Mouse (Mus musculus) myocyte (in vitro differentiated cells): ENCODE measurements around the gene Clcn3. TPM values are rescaled to one million over a fixed set of nuclear protein-coding genes. Genes with fewer than 3 reads are reported as not detected.

Experiments
- H3K27me3 ChIP-seq: one replicate; pipeline ENCODE4 v1.6.1; 2011; ENCODE audit not compliant: control insufficient read depth, insufficient read depth, insufficient read length
- H3K36me3 ChIP-seq: one replicate; pipeline ENCODE4 v1.6.1; 2011; ENCODE audit not compliant: control insufficient read depth, insufficient read depth
- H3K4me2 ChIP-seq: one replicate; pipeline ENCODE4 v1.6.1; 2011; ENCODE audit warnings: low read depth, control low read depth
- H3K4me3 ChIP-seq: one replicate; pipeline ENCODE4 v1.5.1; 2011; ENCODE audit warnings: mild to moderate bottlenecking, control low read depth, moderate library complexity
- H3K79me2 ChIP-seq: one replicate; pipeline ENCODE4 v1.6.1; 2011; ENCODE audit not compliant: control insufficient read depth, insufficient read depth
- H3ac ChIP-seq: one replicate; pipeline ENCODE4 v1.6.1; 2011; ENCODE audit not compliant: control insufficient read depth, insufficient read length
- CEBPB ChIP-seq: IDR thresholded peaks from 2 replicates; pipeline ENCODE4 v1.6.1; 2011; ENCODE audit warnings: mild to moderate bottlenecking, moderate library complexity; ENCODE audit not compliant: poor library complexity, insufficient read depth, severe bottlenecking
- E2F4 ChIP-seq: IDR thresholded peaks from one replicate; pipeline ENCODE4 v1.6.1; 2011; ENCODE audit warnings: mild to moderate bottlenecking, control low read depth, moderate library complexity; ENCODE audit not compliant: insufficient read depth
- MAX ChIP-seq: IDR thresholded peaks from one replicate; pipeline ENCODE4 v1.6.1; 2011; ENCODE audit warnings: low read depth, mild to moderate bottlenecking, control low read depth
- MYOD1 ChIP-seq, 3 experiments: IDR thresholded peaks; one replicate each; pipeline ENCODE4 v1.6.1; 2011; ENCODE audit warnings: control low read depth in 2 of 3, low read depth in 2 of 3, mild to moderate bottlenecking in 2 of 3, moderate library complexity in 1 of 3; ENCODE audit not compliant: insufficient read length in 2 of 3, control insufficient read depth in 1 of 3
- MYOG ChIP-seq, 3 experiments: IDR thresholded peaks; one replicate each; pipeline ENCODE4 v1.6.1; 2011; ENCODE audit warnings: control low read depth in 2 of 3, low read depth in 2 of 3, mild to moderate bottlenecking in 2 of 3; ENCODE audit not compliant: insufficient read length in 2 of 3, control insufficient read depth in 1 of 3, insufficient read depth in 1 of 3
- POLR2A ChIP-seq: IDR thresholded peaks from one replicate; pipeline ENCODE4 v1.6.1; 2011; ENCODE audit warnings: low read depth, mild to moderate bottlenecking, control low read depth, moderate library complexity; ENCODE audit not compliant: insufficient read length
- POLR2AphosphoS2 ChIP-seq: IDR thresholded peaks from one replicate; pipeline ENCODE4 v1.6.1; 2011; ENCODE audit warnings: low read depth, control low read depth; ENCODE audit not compliant: insufficient read length
- REST ChIP-seq: IDR thresholded peaks from one replicate; pipeline ENCODE4 v1.6.1; 2011; ENCODE audit warnings: mild to moderate bottlenecking, control low read depth, moderate library complexity; ENCODE audit not compliant: insufficient read depth, insufficient read length
- SRF ChIP-seq: IDR thresholded peaks from one replicate; pipeline ENCODE4 v1.6.1; 2011; ENCODE audit warnings: low read depth; ENCODE audit not compliant: control insufficient read depth, insufficient read length
- TCF12 ChIP-seq: IDR thresholded peaks from one replicate; pipeline ENCODE4 v1.6.1; 2011; ENCODE audit warnings: mild to moderate bottlenecking, control low read depth; ENCODE audit not compliant: poor library complexity, insufficient read depth, severe bottlenecking
- TCF3 ChIP-seq: IDR thresholded peaks from one replicate; pipeline ENCODE4 v1.6.1; 2011; ENCODE audit warnings: low read depth, control low read depth; ENCODE audit not compliant: insufficient read length
- USF1 ChIP-seq: IDR thresholded peaks from one replicate; pipeline ENCODE4 v1.6.1; 2011; ENCODE audit warnings: low read depth, mild to moderate bottlenecking, control low read depth, moderate library complexity
- polyA plus RNA-seq: library from polyadenylated mRNA; unstranded; fragments of >200 nt; fragmentation: generic; extraction: Trizol; gene quantifications from one replicate; pipeline ENCODE4 v1.2.1, GENCODE M21; 2012; ENCODE audit warnings: missing spikeins

The Clcn3 gene
- polyA plus RNA-seq, 1 experiment, result 6.8 TPM

DNA sequence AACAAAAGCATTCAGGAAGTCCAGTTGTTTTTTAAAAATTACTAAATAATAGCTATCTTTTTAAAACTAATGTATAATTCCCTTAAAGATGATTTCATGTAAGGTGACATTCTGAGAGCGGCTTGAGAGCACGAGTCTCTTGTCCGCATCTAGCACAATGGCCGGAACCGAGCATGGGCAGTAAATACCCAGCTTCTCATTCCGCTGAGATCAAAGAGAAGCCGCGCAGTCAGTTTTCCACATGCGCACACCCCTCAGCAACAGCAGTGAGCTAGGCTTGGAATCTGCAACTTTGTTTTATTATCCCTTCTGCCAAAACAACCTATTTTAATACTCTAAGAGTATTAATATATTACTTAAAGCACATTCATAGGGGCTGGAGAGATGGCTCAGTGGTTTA lies 6.3 kb downstream of the Clcn3 start:
- H3K79me2 ChIP-seq, result peaks cover 57% of the 10 kb centered on the region
- no peaks in the 10 kb centered on the region for H3K36me3 ChIP-seq
- no peak overlapping the region for H3ac ChIP-seq
- H3K4me2 ChIP-seq, result no peak overlapping the region
- no peak for TF ChIP-seq E2F4
- no peak for TF ChIP-seq MAX
- TF ChIP-seq REST, result no peak
- TF ChIP-seq MYOD1 (IDR thresholded peaks at IDR 0.05; ENCODE audit: control insufficient read depth in 1 of 3, insufficient read length in 2 of 3, low read depth in 2 of 3), result no peak
- no peaks in the 10 kb centered on the region for H3K27me3 ChIP-seq
- no peak overlapping the region for H3K4me3 ChIP-seq

DNA sequence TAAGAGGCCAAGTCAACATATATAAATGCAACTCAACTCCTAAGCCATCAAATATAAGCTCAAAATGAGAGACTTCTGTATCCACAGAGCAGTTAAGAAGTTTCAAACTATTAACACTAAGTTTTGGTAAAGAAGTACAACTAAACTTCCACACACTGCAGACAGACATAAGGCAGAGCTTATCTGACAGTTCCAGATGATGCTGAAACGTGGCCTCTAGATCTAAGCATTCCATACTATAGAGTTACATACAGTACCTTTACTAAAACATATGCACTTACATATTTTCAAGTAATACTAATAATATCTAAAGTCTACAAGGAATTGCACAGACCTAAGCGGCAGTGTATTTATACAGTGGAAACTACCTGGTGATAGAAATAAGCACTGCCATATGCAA lies 8.3 kb downstream of the Clcn3 start:
- H3K36me3 ChIP-seq, result no peaks in the 10 kb centered on the region
- TF ChIP-seq TCF12, result no peak
- no peak for TF ChIP-seq E2F4
- TF ChIP-seq MYOG (IDR thresholded peaks at IDR 0.05; ENCODE audit: control insufficient read depth in 1 of 3, insufficient read depth in 1 of 3, insufficient read length in 2 of 3, low read depth in 2 of 3), result no peak
- no peak for TF ChIP-seq MYOD1 (IDR thresholded peaks at IDR 0.05; ENCODE audit: control insufficient read depth in 1 of 3, insufficient read length in 2 of 3, low read depth in 2 of 3)
- no peak for TF ChIP-seq REST
- TF ChIP-seq POLR2AphosphoS2, result no peak
- no peak for TF ChIP-seq TCF3
- TF ChIP-seq CEBPB, result no peak
- no peak for TF ChIP-seq POLR2A
- no peak for TF ChIP-seq USF1
- TF ChIP-seq MAX, result no peak
- H3K4me3 ChIP-seq, result no peak overlapping the region
- no peak overlapping the region for H3ac ChIP-seq
- peaks cover 47% of the 10 kb centered on the region for H3K79me2 ChIP-seq
- no peak overlapping the region for H3K4me2 ChIP-seq
- no peaks in the 10 kb centered on the region for H3K27me3 ChIP-seq

DNA sequence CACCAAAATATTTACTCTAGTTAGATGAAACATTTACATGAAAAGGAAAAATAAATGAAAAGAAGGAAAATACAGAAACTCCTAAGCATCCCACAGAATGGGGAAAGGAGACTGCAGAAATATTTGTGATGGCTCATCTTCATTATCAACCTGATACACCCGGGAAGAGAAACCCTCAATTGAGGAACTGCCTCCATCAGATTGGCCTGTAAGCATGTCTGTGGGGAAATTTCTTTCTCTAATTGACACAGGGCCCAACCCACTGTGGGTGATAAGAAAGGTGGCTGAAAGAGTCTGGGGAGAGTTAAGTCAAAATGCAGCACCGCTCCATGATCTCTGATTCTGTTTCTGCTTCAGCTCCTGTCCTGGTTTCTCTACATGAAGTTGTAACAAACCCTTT lies 9.7 kb downstream of the Clcn3 start:
- Histone ChIP-seq H3K4me2 (no peak overlapping the region), H3K79me2 (peaks cover 35% of the 10 kb centered on the region), H3ac (no peak overlapping the region), H3K27me3 (no peaks in the 10 kb centered on the region), H3K4me3 (no peak overlapping the region), H3K36me3 (no peaks in the 10 kb centered on the region)
- TF ChIP-seq POLR2AphosphoS2, result no peak

DNA sequence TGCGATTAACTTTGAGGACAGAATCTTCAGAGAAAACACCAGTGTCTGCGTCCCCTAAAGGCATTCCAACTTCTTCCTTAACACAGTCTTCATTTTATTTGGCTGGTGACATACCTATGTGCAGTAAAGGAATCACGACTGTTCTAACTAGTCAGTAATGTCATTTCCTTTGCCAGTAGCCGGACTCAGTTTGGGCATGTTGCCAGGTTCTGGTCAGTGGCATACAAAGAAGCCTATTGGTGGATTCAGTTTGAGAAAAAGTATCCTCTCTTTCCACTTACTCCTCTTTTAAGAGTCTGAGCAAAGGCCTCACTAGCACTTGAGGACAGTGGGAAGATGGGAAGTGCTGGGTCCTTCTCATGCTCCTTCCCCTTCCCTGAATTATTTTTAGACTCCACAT lies 11.3 kb downstream of the Clcn3 start:
- no peak overlapping the region for H3K4me2 ChIP-seq
- H3ac ChIP-seq, result no peak overlapping the region
- TF ChIP-seq SRF (no peak), CEBPB (no peak), TCF12 (no peak), POLR2A (no peak), TCF3 (no peak)

DNA sequence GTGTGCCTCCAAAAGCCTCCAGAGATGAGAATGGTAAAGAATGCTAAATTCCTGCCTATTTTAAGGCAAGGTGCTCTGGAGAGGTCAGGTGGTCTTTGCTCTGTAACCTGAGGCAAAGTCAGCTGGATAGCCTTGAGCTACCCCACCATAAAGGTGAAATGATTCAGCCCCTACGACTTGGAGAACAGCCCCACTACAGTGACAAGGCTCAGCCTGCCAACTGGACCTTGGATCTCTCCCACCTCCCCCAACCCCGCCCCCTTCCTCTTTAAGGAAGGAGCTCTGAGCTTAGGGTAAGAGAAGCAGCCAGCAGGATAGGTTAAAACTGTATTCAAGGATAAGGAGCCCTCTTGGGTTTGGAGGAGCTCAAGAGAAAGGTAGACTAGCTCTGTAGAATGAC lies 14.0 kb downstream of the Clcn3 start:
- peaks cover 22% of the 10 kb centered on the region for H3K79me2 ChIP-seq
- no peaks in the 10 kb centered on the region for H3K27me3 ChIP-seq
- no peaks in the 10 kb centered on the region for H3K36me3 ChIP-seq
- no peak overlapping the region for H3ac ChIP-seq
- TF ChIP-seq MYOG (IDR thresholded peaks at IDR 0.05; ENCODE audit: control insufficient read depth in 1 of 3, insufficient read depth in 1 of 3, insufficient read length in 2 of 3, low read depth in 2 of 3) (no peak), REST (no peak), POLR2AphosphoS2 (no peak), TCF12 (no peak), POLR2A (no peak), USF1 (no peak), CEBPB (no peak)
- no peak overlapping the region for H3K4me3 ChIP-seq
- no peak overlapping the region for H3K4me2 ChIP-seq

More for the DNA sequence above, 11.3 kb downstream of the Clcn3 start:
- H3K27me3 ChIP-seq, result no peaks in the 10 kb centered on the region
- H3K79me2 ChIP-seq, result peaks cover 22% of the 10 kb centered on the region
- no peak overlapping the region for H3K4me3 ChIP-seq
- H3K36me3 ChIP-seq, result no peaks in the 10 kb centered on the region

DNA sequence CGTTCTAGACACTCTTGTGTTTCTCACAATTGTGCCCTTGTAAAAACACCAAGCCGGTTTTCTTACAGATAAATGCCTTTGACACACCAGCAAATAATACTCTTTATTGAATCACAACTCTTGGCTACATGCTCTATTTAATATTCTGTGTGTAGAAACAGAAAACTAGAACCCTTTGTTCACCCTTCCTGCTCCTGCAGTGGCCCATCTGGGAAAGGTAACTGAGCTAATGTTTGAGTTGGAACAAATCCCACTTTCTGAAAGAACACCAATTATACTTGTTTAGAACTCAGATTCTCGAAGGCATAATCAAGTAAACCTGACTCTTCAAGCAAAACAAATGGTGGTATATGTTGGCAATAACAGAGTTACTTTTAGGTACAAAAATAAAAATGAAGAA lies 17.4 kb downstream of the Clcn3 start:
- H3K4me3 ChIP-seq, result no peak overlapping the region
- H3K36me3 ChIP-seq, result no peaks in the 10 kb centered on the region
- H3K27me3 ChIP-seq, result no peaks in the 10 kb centered on the region
- peaks cover 16% of the 10 kb centered on the region for H3K79me2 ChIP-seq
- H3K4me2 ChIP-seq, result no peak overlapping the region
- TF ChIP-seq MYOD1 (IDR thresholded peaks at IDR 0.05; ENCODE audit: control insufficient read depth in 1 of 3, insufficient read length in 2 of 3, low read depth in 2 of 3), result no peak
- TF ChIP-seq MYOG (IDR thresholded peaks at IDR 0.05; ENCODE audit: control insufficient read depth in 1 of 3, insufficient read depth in 1 of 3, insufficient read length in 2 of 3, low read depth in 2 of 3), result no peak
- TF ChIP-seq POLR2A, result no peak
- TF ChIP-seq TCF12, result no peak
- no peak for TF ChIP-seq TCF3
- no peak for TF ChIP-seq USF1
- TF ChIP-seq MAX, result no peak
- TF ChIP-seq E2F4, result no peak
- TF ChIP-seq CEBPB, result no peak
- no peak for TF ChIP-seq SRF
- TF ChIP-seq REST, result no peak
- TF ChIP-seq POLR2AphosphoS2, result no peak
- no peak overlapping the region for H3ac ChIP-seq
